ENCODE assay signal across 10 mouse cellular contexts in the genomic region with DNA sequence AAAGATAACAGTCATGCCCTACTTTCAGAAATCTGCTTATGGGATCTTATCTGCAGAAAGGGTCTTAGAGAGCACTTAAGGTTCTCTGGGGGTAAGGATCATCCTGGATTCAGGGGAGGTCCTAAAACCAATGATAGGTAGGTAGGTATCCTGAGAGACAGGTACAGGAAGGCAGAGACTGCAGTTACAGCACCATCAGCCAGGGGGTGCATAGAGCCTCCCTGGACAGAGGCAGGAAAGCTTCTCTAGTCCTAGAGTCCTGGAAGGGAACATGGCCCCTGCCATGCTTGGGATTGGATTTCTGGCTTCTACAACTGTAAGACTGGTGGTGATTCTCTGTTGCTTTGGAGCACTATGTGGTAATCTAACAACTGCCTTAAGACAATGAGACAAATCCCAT. TPM values are rescaled to one million over a fixed set of nuclear protein-coding genes. Genes with fewer than 3 reads are reported as not detected.
A peak's percentile ranks its signal among the peaks of the same experiment; 100 is the strongest.
DNase-seq lines count a peak whose midpoint lies in the region; ATAC-seq and TF ChIP-seq lines count a peak whose summit lies in the region.
"Had no signal": no experiment of that assay in that cellular context is flagged by ENCODE, and none has a peak within 500 bp of the region (broad histone marks: within the 10 kb centered on the region; RNA-seq: fewer than 3 reads in every experiment).

No protein-coding gene starts in this region.

- ATAC-seq in heart, embryonic 16.5 days (replicated peaks; ENCODE audit: extremely low read depth, insufficient read depth, low FRiP score) = no peak
- ATAC-seq in erythroid progenitor cell, adult 5-6 weeks (replicated peaks; ENCODE audit: low FRiP score, poor library complexity, severe bottlenecking) = no peak
- ATAC-seq: Patski had no signal

- H3K9ac ChIP-seq in heart, embryonic 16.5 days (ENCODE audit: low read length) = 0 out of 2 replicates have a peak overlapping the region, but pooled peaks have one; percentile 9
- H3K9ac ChIP-seq: neural tube, embryonic 12.5 days had no signal

- DNase-seq in cerebellum, adult 9-10 months = peak; percentile 36
- DNase-seq in cerebellum, postnatal 4 days (ENCODE audit: low spot score in 2 of 2) = no peak
- DNase-seq in left cerebral cortex, adult 2 months (ENCODE audit: extremely low spot score in 1 of 2, low spot score in 2 of 2) = no peak
- DNase-seq in left cerebral cortex, postnatal 4 days = no peak
- DNase-seq in splenic B cell, adult 2 months (ENCODE audit: low read depth, low spot score) = peak; percentile 60
- DNase-seq in frontal cortex, postnatal 25 days (ENCODE audit: low spot score in 2 of 2) = no peak

- no peak overlapping the region for H3K4me2 ChIP-seq in heart, embryonic 16.5 days (ENCODE audit: low read depth, low read length)
- H3K4me2 ChIP-seq: neural tube, embryonic 12.5 days had no signal

- H3K27ac ChIP-seq in left cerebral cortex, adult 2 months = no peak overlapping the region
- peak overlapping the region; percentile 96 for H3K27ac ChIP-seq in heart, embryonic 16.5 days (ENCODE audit: low read length)
- H3K27ac ChIP-seq: neural tube, embryonic 12.5 days had no signal

- TF ChIP-seq CTCF in left cerebral cortex, adult 2 months (IDR thresholded peaks at IDR 0.05) = peak; percentile 35

- intact Hi-C loops in left cerebral cortex, adult 2 months (cut with DNase I) = no loop called here
- intact Hi-C loops in left cerebral cortex, postnatal 4 days (cut with DNase I) = no loop called here

- peaks cover 34% of the 10 kb centered on the region for H3K4me1 ChIP-seq in heart, embryonic 16.5 days (ENCODE audit: control insufficient read depth, insufficient read depth, low read length)

- no peaks in the 10 kb centered on the region for H3K27me3 ChIP-seq in heart, embryonic 16.5 days (ENCODE audit: control insufficient read depth, insufficient read depth, low read length)
- no peaks in the 10 kb centered on the region for H3K27me3 ChIP-seq in splenic B cell, adult 2 months (ENCODE audit: control insufficient read depth, insufficient read depth, low read length, poor library complexity, severe bottlenecking)
- H3K27me3 ChIP-seq: neural tube, embryonic 12.5 days; Patski had no signal

- no peak overlapping the region for H3K4me3 ChIP-seq in left cerebral cortex, adult 2 months
- no peak overlapping the region for H3K4me3 ChIP-seq in heart, embryonic 16.5 days (ENCODE audit: low read length)
- H3K4me3 ChIP-seq: neural tube, embryonic 12.5 days had no signal

- peaks cover 54% of the 10 kb centered on the region for H3K36me3 ChIP-seq in heart, embryonic 16.5 days (ENCODE audit: control insufficient read depth, insufficient read depth)
- H3K36me3 ChIP-seq in splenic B cell, adult 2 months (ENCODE audit: control insufficient read depth, insufficient read depth, low read length, poor library complexity, severe bottlenecking) = peaks cover 12% of the 10 kb centered on the region

- peaks cover 3% of the 10 kb centered on the region for H3K9me3 ChIP-seq in heart, embryonic 16.5 days (replicated peaks; ENCODE audit: control insufficient read depth, low read length)

RNA-seq across cellular contexts. Expression of gene Gnpat, which starts 3.4 kb away (rescaled TPM):
- 10 to 100 TPM; 54.7 to 65.8 TPM for total RNA-seq in left cerebral cortex, adult 2 months (2021)
- 10 to 100 TPM; 62.1 to 69.6 TPM for total RNA-seq in left cerebral cortex, postnatal 4 days (2021)
- 120 and 129 TPM in 2 replicates for polyA plus RNA-seq in heart, embryonic 16.5 days (2015; fragmentation: Nextera tagmentation; extraction: Ambion mirVana)
- 35.2 and 40.4 TPM in 2 replicates for total RNA-seq in erythroid progenitor cell, adult 5-6 weeks (2015; ENCODE audit: low replicate concordance)
- 22.5 and 31.8 TPM in 2 replicates for total RNA-seq in erythroid progenitor cell, adult 5-6 weeks (2017; ENCODE audit: low replicate concordance)

RNA-seq across cellular contexts. Expression of gene 2810004N23Rik, which starts 3.5 kb away (rescaled TPM):
- total RNA-seq in left cerebral cortex, adult 2 months (2021) = 10 to 100 TPM; 19.0 to 20.3 TPM
- total RNA-seq in left cerebral cortex, postnatal 4 days (2021) = 10 to 100 TPM; 21.2 to 24.2 TPM
- polyA plus RNA-seq in heart, embryonic 16.5 days (2015; fragmentation: Nextera tagmentation; extraction: Ambion mirVana) = 51.4 and 52.2 TPM in 2 replicates
- 4.0 and 5.4 TPM in 2 replicates for total RNA-seq in erythroid progenitor cell, adult 5-6 weeks (2015; ENCODE audit: low replicate concordance)
- total RNA-seq in erythroid progenitor cell, adult 5-6 weeks (2017; ENCODE audit: low replicate concordance) = 5.7 and 7.4 TPM in 2 replicates

RNA-seq across cellular contexts. Expression of gene Exoc8, which starts 38.0 kb away (rescaled TPM):
- 10 to 100 TPM; 35.1 to 36.5 TPM for total RNA-seq in left cerebral cortex, adult 2 months (2021)
- 10 to 100 TPM; 32.8 to 33.8 TPM for total RNA-seq in left cerebral cortex, postnatal 4 days (2021)
- 6.9 and 7.3 TPM in 2 replicates for polyA plus RNA-seq in heart, embryonic 16.5 days (2015; fragmentation: Nextera tagmentation; extraction: Ambion mirVana)
- total RNA-seq in erythroid progenitor cell, adult 5-6 weeks (2015; ENCODE audit: low replicate concordance) = 1.8 and 7.1 TPM in 2 replicates
- total RNA-seq in erythroid progenitor cell, adult 5-6 weeks (2017; ENCODE audit: low replicate concordance) = 7.9 and 11.4 TPM in 2 replicates

RNA-seq across cellular contexts. Expression of gene Sprtn, which starts 38.2 kb away (rescaled TPM):
- 10 to 100 TPM; 13.8 to 15.5 TPM for total RNA-seq in left cerebral cortex, adult 2 months (2021)
- 10 to 100 TPM; 17.2 to 17.6 TPM for total RNA-seq in left cerebral cortex, postnatal 4 days (2021)
- polyA plus RNA-seq in heart, embryonic 16.5 days (2015; fragmentation: Nextera tagmentation; extraction: Ambion mirVana) = 8.3 and 8.5 TPM in 2 replicates
- total RNA-seq in erythroid progenitor cell, adult 5-6 weeks (2015; ENCODE audit: low replicate concordance) = 15.9 and 17.7 TPM in 2 replicates
- total RNA-seq in erythroid progenitor cell, adult 5-6 weeks (2017; ENCODE audit: low replicate concordance) = 16.6 and 20.2 TPM in 2 replicates

Comparison
In these comparisons a context has a peak if more than half of its experiments do, and no peak if none do; other contexts are left out.
1. DNase-seq: peak in cerebellum, adult 9-10 months (single experiment) and splenic B cell, adult 2 months (single experiment); none in cerebellum, postnatal 4 days (0 of 2), left cerebral cortex, adult 2 months (0 of 2), left cerebral cortex, postnatal 4 days (single experiment) and frontal cortex, postnatal 25 days (0 of 2).